Mouse (Mus musculus) spleen, adult 2 months (tissue): Measurements from ENCODE around the gene Vmn1r132. TPM values are rescaled to one million over a fixed set of nuclear protein-coding genes. Genes with fewer than 3 reads are reported as not detected.
"Not testable (repeated sequence)": the region's sequence is repeated elsewhere in the genome, so short reads cannot be mapped to it uniquely, and the experiment has no call there.

Source experiments
- DNase-seq, 2 experiments: peaks; one replicate each; pipeline versions ENCODE4 v3.0.0 to v3.0.0-alpha.2; 2012 to 2021; ENCODE audit warnings: low spot score in 2 of 2, low read depth in 1 of 2
- H3K27ac ChIP-seq: fragments of 200-500 bp; 2 replicates; pipeline ENCODE4 v1.5.1; 2012; ENCODE audit warnings: low read length, inconsistent platforms; ENCODE audit not compliant: insufficient read depth
- H3K27me3 ChIP-seq: fragments of 200-500 bp; 2 replicates; pipeline ENCODE4 v1.6.1; 2012; ENCODE audit warnings: mild to moderate bottlenecking, moderate library complexity, low read length, inconsistent platforms; ENCODE audit not compliant: control insufficient read depth, insufficient read depth
- H3K36me3 ChIP-seq: fragments of 200-500 bp; 2 replicates; pipeline ENCODE4 v1.6.1; 2012; ENCODE audit warnings: mild to moderate bottlenecking, low read length, inconsistent platforms; ENCODE audit not compliant: control insufficient read depth, insufficient read depth
- H3K4me1 ChIP-seq: fragments of 200-500 bp; 2 replicates; pipeline ENCODE4 v1.6.1; 2011; ENCODE audit warnings: inconsistent platforms; ENCODE audit not compliant: control insufficient read depth, insufficient read depth, insufficient read length
- H3K4me3 ChIP-seq: fragments of 200-500 bp; 2 replicates; pipeline ENCODE4 v1.5.1; 2011; ENCODE audit warnings: mild to moderate bottlenecking, inconsistent platforms; ENCODE audit not compliant: insufficient read depth, insufficient read length; ENCODE audit errors: extremely low read depth
- WGBS: fragments of 180-500 bp; shearing (Covaris S2); methylation state at CpG from one replicate; pipeline ENCODE4 v1.1.7; 2018; 5-methylcytosine and 5-hydroxymethylcytosine counted together
- polyA plus RNA-seq: library from polyadenylated mRNA; depleted of rRNA; stranded (reverse); fragments of >200 nt; gene quantifications from 2 replicates; pipeline ENCODE4 v1.2.3, GENCODE M21; 2012; rRNA removed

The Vmn1r132 gene
- polyA plus RNA-seq: not detected in 2 replicates

- H3K4me1 ChIP-seq, H3K27me3 ChIP-seq, DNase-seq, H3K27ac ChIP-seq, H3K36me3 ChIP-seq, H3K4me3 ChIP-seq: not testable (repeated sequence)
- WGBS: no CpG with 5 or more reads among the region's 3 CpGs
Measured at GRCm38 (mm10) chr7:21613792-21614191, at the start of gene Vmn1r132. Gene Vmn1r132 (plus strand): TSS chr7:21614092.

Other genes with a start within 250 kb of the Vmn1r132 start
- gene Gm6882, start 181.3 kb upstream of the Vmn1r132 start, polyA plus RNA-seq: not detected in 2 replicates
- gene Vmn1r130, start 102.3 kb upstream of the Vmn1r132 start, polyA plus RNA-seq: not detected in 2 replicates
- not detected in 2 replicates for gene Vmn1r131, start 68.0 kb upstream of the Vmn1r132 start, polyA plus RNA-seq
- not detected in 2 replicates for gene Gm4175, start 147.4 kb downstream of the Vmn1r132 start, polyA plus RNA-seq
- gene Gm4177, start 182.6 kb downstream of the Vmn1r132 start, polyA plus RNA-seq: not detected in 2 replicates
- gene Vmn1r135, start 218.3 kb downstream of the Vmn1r132 start, polyA plus RNA-seq: not detected in 2 replicates
- gene Gm5725, start 230.2 kb downstream of the Vmn1r132 start, polyA plus RNA-seq: not detected in 2 replicates